Mouse (Mus musculus) midbrain, postnatal 0 days (tissue): Measurements from ENCODE around the gene Zeb2. TPM values are rescaled to one million over a fixed set of nuclear protein-coding genes. Genes with fewer than 3 reads are reported as not detected.

Source experiments
- ATAC-seq: fragments of 200-750 bp; cut with Nextera tagmentation; 2 replicates; pipeline ENCODE4 v1.8.0; 2017; ENCODE audit warnings: moderate number of reproducible peaks, mild to moderate bottlenecking, moderate TSS enrichment, moderate library complexity; ENCODE audit not compliant: low FRiP score
- DNase-seq: peaks from one replicate; pipeline ENCODE4 v3.0.0-alpha.2; 2015; ENCODE audit warnings: low spot score
- H3K27ac ChIP-seq: fragments of 300-500 bp; sonication (generic); 2 replicates; pipeline ENCODE4 v1.5.1; 2014; ENCODE audit warnings: low read depth, mild to moderate bottlenecking, low read length, mixed read lengths
- H3K27me3 ChIP-seq: fragments of 300-500 bp; sonication (generic); 2 replicates; pipeline ENCODE4 v1.6.1; 2014; ENCODE audit warnings: low read length, control low read depth, mixed read lengths; ENCODE audit not compliant: insufficient read depth
- H3K36me3 ChIP-seq: fragments of 300-500 bp; sonication (generic); 2 replicates; pipeline ENCODE4 v1.6.1; 2014; ENCODE audit warnings: low read length, control low read depth, mixed read lengths; ENCODE audit not compliant: insufficient read depth
- H3K4me1 ChIP-seq: fragments of 300-500 bp; sonication (generic); 2 replicates; pipeline ENCODE4 v1.6.1; 2014; ENCODE audit warnings: mild to moderate bottlenecking, control low read depth, antibody characterized with exemption, low read length, mixed read lengths; ENCODE audit not compliant: insufficient read depth
- H3K4me2 ChIP-seq: fragments of 300-500 bp; sonication (generic); 2 replicates; pipeline ENCODE4 v1.6.1; 2014; ENCODE audit warnings: low read depth, mild to moderate bottlenecking, low read length, mixed read lengths; ENCODE audit not compliant: poor library complexity, severe bottlenecking
- H3K4me3 ChIP-seq: fragments of 300-500 bp; sonication (generic); 2 replicates; pipeline ENCODE4 v1.5.1; 2014; ENCODE audit warnings: low read depth, mild to moderate bottlenecking, low read length, moderate library complexity
- H3K9ac ChIP-seq: fragments of 300-500 bp; sonication (generic); replicated peaks from 2 replicates; pipeline ENCODE4 v1.6.1; 2014; ENCODE audit warnings: mild to moderate bottlenecking, low read length, moderate library complexity, mixed read lengths; ENCODE audit not compliant: poor library complexity, severe bottlenecking
- H3K9me3 ChIP-seq: fragments of 300-500 bp; sonication (generic); 2 replicates; pipeline ENCODE4 v1.6.1; 2016; ENCODE audit warnings: low read length, control low read depth
- CTCF ChIP-seq: IDR thresholded peaks from 2 replicates; pipeline ENCODE4 v1.5.1; 2016; ENCODE audit warnings: antibody characterized with exemption, mild to moderate bottlenecking
- WGBS: fragments of 180-500 bp; shearing (Covaris S2); extraction: QIAGEN DNeasy Blood & Tissue Kit; methylation state at CpG from one replicate; pipeline ENCODE4 v1.1.7; 2014; 5-methylcytosine and 5-hydroxymethylcytosine counted together
- polyA plus RNA-seq: library from polyadenylated mRNA; unstranded; fragments of >200 nt; fragmentation: Nextera tagmentation; extraction: Ambion mirVana; gene quantifications from 2 replicates; pipeline ENCODE4 v1.2.1, GENCODE M21; 2015
- total RNA-seq: library from RNA; depleted of rRNA; stranded (reverse); fragments of >200 nt; gene quantifications from 2 replicates; pipeline ENCODE4 v1.2.3, GENCODE M21; 2014

Zeb2 gene
- total and polyA plus RNA-seq, 2 experiments from 2014 or later, result 15.3 to 39.6 TPM

DNA sequence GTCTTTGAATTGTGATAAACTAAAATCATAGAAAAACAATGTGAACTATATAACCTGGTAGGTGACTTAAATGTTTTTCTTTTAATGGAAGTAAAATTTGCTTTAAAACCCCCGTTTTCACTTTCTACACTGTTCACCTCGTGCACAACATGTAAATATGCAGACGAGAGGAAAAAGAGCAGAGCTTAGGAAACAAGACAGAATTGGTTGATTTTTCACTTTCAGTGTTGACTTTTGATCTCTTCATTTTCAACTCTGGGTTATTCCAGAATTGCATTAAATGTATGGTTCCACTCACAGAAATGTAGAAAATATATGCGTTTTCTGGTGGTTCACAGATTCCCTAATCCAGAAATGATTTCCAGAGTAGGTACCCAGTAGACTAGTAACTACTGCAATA is 57.6 kb downstream of the Zeb2 start:
- ATAC-seq (no peak), DNase-seq (no peak)
- no peak overlapping the region for H3K4me3 ChIP-seq
- TF ChIP-seq CTCF, result no peak
- H3K27me3 ChIP-seq, result no peaks in the 10 kb centered on the region; the same call in 1 of the 2 replicates
- 78% methylated on average over 4 of the region's 4 CpGs for WGBS
- H3K4me2 ChIP-seq, result no peak overlapping the region
- no peaks in the 10 kb centered on the region for H3K9me3 ChIP-seq
- no peak overlapping the region for H3K9ac ChIP-seq
- no peak overlapping the region for H3K27ac ChIP-seq
- no peaks in the 10 kb centered on the region for H3K36me3 ChIP-seq
- peaks cover 7% of the 10 kb centered on the region for H3K4me1 ChIP-seq

DNA sequence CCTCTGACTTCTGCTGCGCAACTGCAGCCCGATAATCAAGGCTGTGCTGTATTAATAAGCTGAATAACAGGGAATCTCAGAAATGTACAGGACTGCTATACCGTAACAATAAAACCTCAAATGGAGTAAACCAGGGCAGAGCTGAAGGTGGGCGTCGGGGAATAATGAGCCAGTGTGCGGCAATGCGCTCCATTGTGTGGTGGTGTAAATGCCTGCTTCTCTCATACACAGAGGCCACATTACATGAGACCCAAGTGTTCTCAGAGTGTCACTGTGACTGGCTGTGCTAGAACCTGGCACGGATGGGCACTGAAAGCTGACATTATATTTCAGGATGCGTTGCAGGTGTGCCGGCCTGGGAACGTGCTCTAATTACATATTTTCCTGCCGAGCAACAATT is 58.2 kb downstream of the Zeb2 start:
- no peak for TF ChIP-seq CTCF
- no peak for ATAC-seq
- no peak overlapping the region for H3K27ac ChIP-seq
- no peaks in the 10 kb centered on the region; the same call in 1 of the 2 replicates for H3K27me3 ChIP-seq
- no peaks in the 10 kb centered on the region for H3K36me3 ChIP-seq
- H3K9ac ChIP-seq, result no peak overlapping the region
- H3K4me1 ChIP-seq, result peaks cover 7% of the 10 kb centered on the region
- 68% methylated on average over 12 of the region's 12 CpGs for WGBS
- H3K9me3 ChIP-seq, result no peaks in the 10 kb centered on the region
- H3K4me3 ChIP-seq, result no peak overlapping the region
- H3K4me2 ChIP-seq, result peak overlapping the region; percentile 12; the same call in 1 of the 2 replicates
- no peak for DNase-seq

DNA sequence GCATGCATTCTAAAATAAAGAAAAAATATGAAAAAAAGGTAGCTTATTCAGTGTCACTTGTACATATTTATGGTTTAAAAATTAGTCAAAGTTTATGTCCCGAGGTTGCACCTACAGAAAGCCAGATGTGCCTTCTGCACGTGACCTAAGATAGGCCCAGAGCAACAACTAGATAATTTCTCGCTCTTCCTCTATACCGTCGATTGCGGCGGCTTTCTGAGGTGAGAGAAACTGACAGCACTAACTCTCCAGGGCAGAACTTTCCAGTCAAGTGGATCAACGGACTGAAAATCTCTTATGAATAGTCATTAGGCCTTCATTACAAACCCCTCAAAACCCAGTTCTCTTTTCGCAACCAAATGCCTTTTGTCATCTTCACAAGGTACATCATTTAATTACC is 59.0 kb downstream of the Zeb2 start:
- Histone ChIP-seq H3K9ac (no peak overlapping the region), H3K4me1 (peaks cover 6% of the 10 kb centered on the region), H3K4me3 (no peak overlapping the region), H3K36me3 (no peaks in the 10 kb centered on the region), H3K9me3 (no peaks in the 10 kb centered on the region), H3K27ac (no peak overlapping the region), H3K4me2 (no peak overlapping the region), H3K27me3 (no peaks in the 10 kb centered on the region; the same call in 1 of the 2 replicates)
- WGBS, result 64% methylated on average over 9 of the region's 9 CpGs
- no peak for TF ChIP-seq CTCF
- ATAC-seq (no peak), DNase-seq (no peak)

DNA sequence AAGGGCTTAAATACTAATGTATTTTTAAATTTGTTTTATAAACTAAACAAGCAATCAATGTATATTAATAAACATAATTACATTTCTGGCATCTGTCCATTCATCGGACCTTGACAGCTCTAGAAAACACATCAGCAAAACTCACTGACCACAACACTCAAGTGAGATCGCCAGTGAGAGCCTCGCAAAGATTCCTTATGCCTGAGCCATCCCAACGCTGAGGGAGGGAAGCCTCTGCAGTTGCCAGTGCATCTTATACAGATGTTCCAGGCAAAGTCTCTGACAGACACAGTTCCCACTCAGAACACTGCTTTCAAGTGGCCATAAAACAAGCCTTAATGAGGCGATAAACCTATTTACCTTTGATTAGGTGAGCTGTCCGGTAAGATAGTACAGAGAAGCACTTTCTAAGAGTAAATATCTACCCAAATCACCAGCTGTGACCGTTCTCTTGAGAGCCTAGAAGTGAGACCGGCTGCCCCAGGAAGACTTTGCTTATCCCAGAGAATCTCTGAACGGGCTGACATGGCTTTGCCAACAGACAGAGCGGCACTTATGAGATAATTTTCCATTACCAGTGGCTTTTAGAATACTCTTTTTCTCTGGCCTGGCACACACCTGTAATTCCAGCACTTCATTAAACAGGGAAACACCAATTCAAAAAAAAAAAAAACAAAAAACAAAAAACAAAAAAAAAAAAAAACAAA is 60.2 kb downstream of the Zeb2 start:
- 84% methylated on average over 10 of the region's 10 CpGs for WGBS
- H3K9ac ChIP-seq, result no peak overlapping the region
- H3K36me3 ChIP-seq, result no peaks in the 10 kb centered on the region
- H3K27me3 ChIP-seq, result no peaks in the 10 kb centered on the region; the same call in 1 of the 2 replicates
- H3K4me3 ChIP-seq, result no peak overlapping the region
- no peaks in the 10 kb centered on the region for H3K4me1 ChIP-seq
- H3K4me2 ChIP-seq, result no peak overlapping the region
- no peaks in the 10 kb centered on the region for H3K9me3 ChIP-seq
- ATAC-seq (no peak), DNase-seq (no peak)
- no peak for TF ChIP-seq CTCF
- H3K27ac ChIP-seq, result no peak overlapping the region

DNA sequence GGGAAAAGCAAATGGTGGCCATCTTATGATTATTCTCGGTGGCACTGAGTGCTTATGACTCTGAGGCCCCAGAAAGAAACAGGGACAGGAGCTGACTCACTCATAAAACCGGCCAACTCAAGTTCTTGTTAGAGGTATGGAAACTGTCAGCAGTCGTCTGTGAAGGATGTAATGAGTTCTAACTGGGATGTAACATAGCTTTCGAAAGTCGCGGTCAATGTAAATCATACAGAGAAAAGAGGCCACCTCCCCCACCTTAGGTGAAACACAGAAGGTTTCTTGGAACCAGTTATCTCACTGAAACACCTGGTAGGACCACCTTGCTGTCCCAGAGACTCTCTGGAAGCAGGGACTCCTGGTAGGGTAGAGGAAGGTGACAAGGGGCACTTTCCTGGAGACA is 61.3 kb downstream of the Zeb2 start:
- DNase-seq (no peak), ATAC-seq (no peak)
- H3K9me3 ChIP-seq, result no peaks in the 10 kb centered on the region
- TF ChIP-seq CTCF, result no peak
- no peak overlapping the region for H3K4me3 ChIP-seq
- 85% methylated on average over 6 of the region's 6 CpGs for WGBS
- no peaks in the 10 kb centered on the region; the same call in 1 of the 2 replicates for H3K27me3 ChIP-seq
- H3K4me1 ChIP-seq, result no peaks in the 10 kb centered on the region
- H3K4me2 ChIP-seq, result no peak overlapping the region
- H3K36me3 ChIP-seq, result no peaks in the 10 kb centered on the region
- no peak overlapping the region for H3K9ac ChIP-seq
- no peak overlapping the region for H3K27ac ChIP-seq

DNA sequence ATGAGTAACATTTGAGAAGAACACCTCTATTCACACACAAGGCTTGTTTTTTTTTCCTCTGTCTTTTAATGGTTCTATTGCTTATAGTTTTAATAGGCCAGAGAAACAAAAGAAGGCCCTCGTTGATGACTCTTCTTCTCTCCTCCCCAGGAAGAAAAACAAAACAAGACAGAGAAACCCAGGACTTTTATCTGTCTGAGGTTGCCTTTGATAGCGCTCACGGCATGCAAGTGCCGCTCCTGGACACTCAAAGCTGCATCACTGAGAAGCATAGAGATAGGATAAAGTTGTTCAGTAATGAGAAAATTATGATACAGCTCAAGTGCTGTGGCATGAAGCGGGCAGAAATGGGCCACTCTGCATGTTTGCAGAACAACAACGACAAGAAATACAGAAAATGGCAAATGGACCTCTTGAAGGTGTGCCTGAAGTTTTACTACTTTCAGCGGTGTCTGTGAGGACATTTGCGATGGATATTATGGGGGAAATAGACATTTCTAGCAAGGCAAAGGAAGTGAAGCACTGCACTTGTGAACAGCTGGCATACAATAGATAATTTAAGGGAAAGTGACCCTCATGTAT is 62.1 kb downstream of the Zeb2 start:
- Histone ChIP-seq H3K4me1 (no peaks in the 10 kb centered on the region), H3K9me3 (no peaks in the 10 kb centered on the region), H3K27me3 (no peaks in the 10 kb centered on the region; the same call in 1 of the 2 replicates), H3K36me3 (no peaks in the 10 kb centered on the region), H3K9ac (no peak overlapping the region), H3K4me3 (no peak overlapping the region), H3K4me2 (no peak overlapping the region), H3K27ac (no peak overlapping the region)
- no peak for TF ChIP-seq CTCF
- DNase-seq (no peak), ATAC-seq (no peak)
- WGBS, result 74% methylated on average over 8 of the region's 8 CpGs
